Mouse (Mus musculus): ENCODE measurements around the gene Dysf. TPM values are rescaled to one million over a fixed set of nuclear protein-coding genes. Genes with fewer than 3 reads are reported as not detected.

The Dysf gene
- polyA plus RNA-seq, 1 experiment from 2014 or later: 5.4 TPM

GRCm38 (mm10) chr6:84133053-84133452 is 124.7 kb downstream of the Dysf start:
- Histone ChIP-seq H3K27me3 (ENCODE audit: insufficient read depth, poor library complexity, severe bottlenecking) (no peaks in the 10 kb centered on the region), H3K36me3 (no peaks in the 10 kb centered on the region), H3K9me3 (no peaks in the 10 kb centered on the region), H3K4me1 (replicated peaks) (peaks cover 25% of the 10 kb centered on the region), H3K4me3 (no peak overlapping the region), H3K27ac (no peak overlapping the region)
- DNase-seq (ENCODE audit: low spot score): no peak
- 65% methylated on average over 7 of the region's 7 CpGs for WGBS

GRCm38 (mm10) chr6:84133996-84134721 is 125.8 kb downstream of the Dysf start:
- H3K27ac ChIP-seq: peak overlapping the region; percentile 86
- H3K4me3 ChIP-seq: no peak overlapping the region
- peaks cover 25% of the 10 kb centered on the region for H3K4me1 ChIP-seq (replicated peaks)
- no peak for DNase-seq (ENCODE audit: low spot score)
- H3K27me3 ChIP-seq (ENCODE audit: insufficient read depth, poor library complexity, severe bottlenecking): no peaks in the 10 kb centered on the region
- H3K36me3 ChIP-seq: no peaks in the 10 kb centered on the region
- WGBS: 71% methylated on average over 5 of the region's 7 CpGs
- no peaks in the 10 kb centered on the region for H3K9me3 ChIP-seq

- H3K4me1 ChIP-seq (replicated peaks): peaks cover 25% of the 10 kb centered on the region
- peak overlapping the region; percentile 86 for H3K27ac ChIP-seq
- DNase-seq (ENCODE audit: low spot score): peak; percentile 60
- 43% methylated on average over 23 of the region's 23 CpGs for WGBS
- no peaks in the 10 kb centered on the region for H3K9me3 ChIP-seq
- peak overlapping the region; percentile 18; the same call in 1 of the 2 replicates for H3K4me3 ChIP-seq
- H3K27me3 ChIP-seq (ENCODE audit: insufficient read depth, poor library complexity, severe bottlenecking): no peaks in the 10 kb centered on the region
- no peaks in the 10 kb centered on the region for H3K36me3 ChIP-seq
Measured at GRCm38 (mm10) chr6:84134722-84135394, 126.5 kb downstream of the Dysf start.

- WGBS: 92% methylated on average over 9 of the region's 9 CpGs
- no peaks in the 10 kb centered on the region for H3K36me3 ChIP-seq
- H3K27ac ChIP-seq: no peak overlapping the region
- DNase-seq (ENCODE audit: low spot score): no peak
- no peaks in the 10 kb centered on the region for H3K27me3 ChIP-seq (ENCODE audit: insufficient read depth, poor library complexity, severe bottlenecking)
- no peaks in the 10 kb centered on the region for H3K9me3 ChIP-seq
- peaks cover 25% of the 10 kb centered on the region for H3K4me1 ChIP-seq (replicated peaks)
- H3K4me3 ChIP-seq: no peak overlapping the region
Measured at GRCm38 (mm10) chr6:84135709-84136108, 127.3 kb downstream of the Dysf start.

GRCm38 (mm10) chr6:84136345-84136744 is 128.0 kb downstream of the Dysf start:
- WGBS: 87% methylated on average over 11 of the region's 11 CpGs
- Histone ChIP-seq H3K4me1 (replicated peaks) (peaks cover 25% of the 10 kb centered on the region), H3K36me3 (no peaks in the 10 kb centered on the region), H3K27ac (no peak overlapping the region), H3K4me3 (no peak overlapping the region), H3K27me3 (ENCODE audit: insufficient read depth, poor library complexity, severe bottlenecking) (no peaks in the 10 kb centered on the region), H3K9me3 (no peaks in the 10 kb centered on the region)
- no peak for DNase-seq (ENCODE audit: low spot score)

GRCm38 (mm10) chr6:84139932-84140331 is 131.5 kb downstream of the Dysf start:
- Histone ChIP-seq H3K27ac (peak overlapping the region; percentile 45; the same call in 1 of the 2 replicates), H3K9me3 (no peaks in the 10 kb centered on the region), H3K4me3 (no peak overlapping the region), H3K36me3 (no peaks in the 10 kb centered on the region), H3K27me3 (ENCODE audit: insufficient read depth, poor library complexity, severe bottlenecking) (no peaks in the 10 kb centered on the region), H3K4me1 (replicated peaks) (peaks cover 24% of the 10 kb centered on the region)
- 91% methylated on average over 14 of the region's 14 CpGs for WGBS
- DNase-seq (ENCODE audit: low spot score): no peak

GRCm38 (mm10) chr6:84142481-84142880 is 134.1 kb downstream of the Dysf start:
- Histone ChIP-seq H3K36me3 (no peaks in the 10 kb centered on the region), H3K9me3 (no peaks in the 10 kb centered on the region), H3K27ac (peak overlapping the region; percentile 35; the same call in 1 of the 2 replicates), H3K27me3 (ENCODE audit: insufficient read depth, poor library complexity, severe bottlenecking) (no peaks in the 10 kb centered on the region), H3K4me1 (replicated peaks) (peaks cover 15% of the 10 kb centered on the region), H3K4me3 (no peak overlapping the region)
- WGBS: 84% methylated on average over 9 of the region's 9 CpGs
- no peak for DNase-seq (ENCODE audit: low spot score)

GRCm38 (mm10) chr6:84143328-84143727 is 134.9 kb downstream of the Dysf start:
- DNase-seq (ENCODE audit: low spot score): no peak
- peaks cover 15% of the 10 kb centered on the region for H3K4me1 ChIP-seq (replicated peaks)
- H3K27ac ChIP-seq: 0 out of 2 replicates have a peak overlapping the region, but pooled peaks have one; percentile 29
- WGBS: 79% methylated on average over 1 of the region's 1 CpGs
- no peaks in the 10 kb centered on the region for H3K27me3 ChIP-seq (ENCODE audit: insufficient read depth, poor library complexity, severe bottlenecking)
- no peaks in the 10 kb centered on the region for H3K9me3 ChIP-seq
- H3K4me3 ChIP-seq: no peak overlapping the region
- no peaks in the 10 kb centered on the region for H3K36me3 ChIP-seq

- no peaks in the 10 kb centered on the region for H3K36me3 ChIP-seq
- no peak overlapping the region for H3K4me3 ChIP-seq
- H3K9me3 ChIP-seq: no peaks in the 10 kb centered on the region
- H3K27ac ChIP-seq: no peak overlapping the region
- WGBS: 88% methylated on average over 4 of the region's 4 CpGs
- no peak for DNase-seq (ENCODE audit: low spot score)
- H3K4me1 ChIP-seq (replicated peaks): peaks cover 15% of the 10 kb centered on the region
- H3K27me3 ChIP-seq (ENCODE audit: insufficient read depth, poor library complexity, severe bottlenecking): no peaks in the 10 kb centered on the region
Measured at GRCm38 (mm10) chr6:84144393-84144792, 136.0 kb downstream of the Dysf start.

- DNase-seq (ENCODE audit: low spot score): no peak
- 83% methylated on average over 13 of the region's 13 CpGs for WGBS
- no peak overlapping the region for H3K4me3 ChIP-seq
Measured at GRCm38 (mm10) chr6:84147206-84148004, 139.0 kb downstream of the Dysf start.

GRCm38 (mm10) chr6:84148470-84148869 is 140.1 kb downstream of the Dysf start:
- Histone ChIP-seq H3K36me3 (no peaks in the 10 kb centered on the region), H3K9me3 (no peaks in the 10 kb centered on the region), H3K4me1 (replicated peaks) (peaks cover 11% of the 10 kb centered on the region), H3K27ac (no peak overlapping the region), H3K4me3 (no peak overlapping the region), H3K27me3 (ENCODE audit: insufficient read depth, poor library complexity, severe bottlenecking) (no peaks in the 10 kb centered on the region)
- DNase-seq (ENCODE audit: low spot score): no peak
- whole genome bisulfite sequencing: 78% methylated on average over 6 of the region's 6 CpGs

More at GRCm38 (mm10) chr6:84147206-84148004, 139.0 kb downstream of the Dysf start:
- Histone ChIP-seq H3K9me3 (no peaks in the 10 kb centered on the region), H3K27me3 (ENCODE audit: insufficient read depth, poor library complexity, severe bottlenecking) (no peaks in the 10 kb centered on the region), H3K4me1 (replicated peaks) (peaks cover 22% of the 10 kb centered on the region), H3K27ac (no peak overlapping the region), H3K36me3 (no peaks in the 10 kb centered on the region)

GRCm38 (mm10) chr6:84154508-84154907 is 146.1 kb downstream of the Dysf start:
- Histone ChIP-seq H3K36me3 (no peaks in the 10 kb centered on the region), H3K4me3 (no peak overlapping the region), H3K27me3 (ENCODE audit: insufficient read depth, poor library complexity, severe bottlenecking) (no peaks in the 10 kb centered on the region), H3K27ac (no peak overlapping the region), H3K9me3 (no peaks in the 10 kb centered on the region), H3K4me1 (replicated peaks) (peaks cover 8% of the 10 kb centered on the region; the same call in 1 of the 2 replicates)
- no peak for DNase-seq (ENCODE audit: low spot score)
- 90% methylated on average over 2 of the region's 2 CpGs for WGBS

All from hindbrain, embryonic 10.5 days (tissue).